Mouse (Mus musculus): ENCODE data around the gene Tmem130. TPM values are rescaled to one million over a fixed set of nuclear protein-coding genes. Genes with fewer than 3 reads are reported as not detected.

Tmem130 gene
- total RNA-seq, 2 experiments from 2014 or later: 0.11 to 0.14 TPM

Other genes with a start within 250 kb of the Tmem130 start
- under 1 TPM; 0.11 to 0.14 TPM for gene Nptx2, start 215.9 kb downstream of the Tmem130 start, total RNA-seq (2021)
- gene Trrap, start 5.9 kb upstream of the Tmem130 start, total RNA-seq (2021): 10 to 100 TPM; 40.3 to 45.2 TPM
- gene Smurf1, start 204.0 kb upstream of the Tmem130 start, total RNA-seq (2021): 10 to 100 TPM; 24.6 to 27.2 TPM

Data from heart, postnatal 36 days (tissue).